Mouse (Mus musculus) lung, adult 18-20 months (tissue): ENCODE results near the gene Abca7.
A peak's percentile ranks its signal among the peaks of the same experiment; 100 is the strongest.
"Not testable (repeated sequence)": the region's sequence is repeated elsewhere in the genome, so short reads cannot be mapped to it uniquely, and the experiment has no call there.

Experiments
- DNase-seq, 2 experiments: peaks; one replicate each; pipeline ENCODE4 v3.0.0; 2022; ENCODE audit warnings: mixed read lengths in 2 of 2

Gene Abca7

GRCm38 (mm10) chr10:80050885-80051617, 54.8 kb downstream of the Abca7 start:
- DNase-seq, result no peak

GRCm38 (mm10) chr10:80051618-80052373, 55.5 kb downstream of the Abca7 start:
- peak; percentile 86 to 89 for DNase-seq

- no peak for DNase-seq
Observed at GRCm38 (mm10) chr10:80052374-80052764, 56.1 kb downstream of the Abca7 start.

GRCm38 (mm10) chr10:80053259-80053780, 57.0 kb downstream of the Abca7 start:
- DNase-seq, result peak; percentile 100

- peak; percentile 74 to 82 for DNase-seq
Observed at GRCm38 (mm10) chr10:80053831-80054815, 57.8 kb downstream of the Abca7 start.

- not testable (repeated sequence) for DNase-seq
Observed at GRCm38 (mm10) chr10:80054911-80055310, 58.6 kb downstream of the Abca7 start.

GRCm38 (mm10) chr10:80055364-80055763, 59.1 kb downstream of the Abca7 start:
- DNase-seq, result no peak

- DNase-seq, result no peak
Observed at GRCm38 (mm10) chr10:80055891-80056290, 59.6 kb downstream of the Abca7 start.

- no peak for DNase-seq
Observed at GRCm38 (mm10) chr10:80056506-80056905, 60.2 kb downstream of the Abca7 start.

- DNase-seq, result no peak
Observed at GRCm38 (mm10) chr10:80056976-80057682, 60.8 kb downstream of the Abca7 start.

- peak in 1 of 2 experiments; percentile 52 for DNase-seq
Observed at GRCm38 (mm10) chr10:80057683-80058326, 61.5 kb downstream of the Abca7 start.

- DNase-seq, result no peak
Observed at GRCm38 (mm10) chr10:80063104-80063503, 66.8 kb downstream of the Abca7 start.

GRCm38 (mm10) chr10:80063877-80064650, 67.8 kb downstream of the Abca7 start:
- no peak for DNase-seq
